ENCODE assay signal across 7 mouse cellular contexts in the genomic region with DNA sequence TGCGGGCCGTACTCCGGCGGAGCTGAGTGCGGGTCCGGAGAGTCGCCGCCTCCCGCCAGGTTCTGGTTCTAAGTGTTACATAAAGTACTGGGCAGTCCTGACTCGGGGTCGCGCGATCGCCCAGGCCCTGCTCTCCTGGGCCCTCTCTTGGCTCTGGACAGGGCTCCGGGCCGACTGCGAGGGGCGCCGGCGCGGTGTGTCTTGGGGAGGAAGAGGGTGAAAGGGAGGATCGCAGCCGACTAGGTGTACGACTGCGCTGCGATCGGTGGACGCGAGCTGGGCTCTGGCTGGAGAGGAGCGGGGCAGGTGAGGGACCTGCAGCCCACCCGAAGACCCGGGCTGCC. TPM values are rescaled to one million over a fixed set of nuclear protein-coding genes. Genes with fewer than 3 reads are reported as not detected.
DNase-seq lines count a peak whose midpoint lies in the region; ATAC-seq lines count a peak whose summit lies in the region.

No protein-coding gene starts in this region.

- H3K36me3 ChIP-seq in lung, embryonic 15.5 days = peaks cover 12% of the 10 kb centered on the region
- H3K36me3 ChIP-seq in embryonic facial prominence, embryonic 13.5 days = peaks cover 17% of the 10 kb centered on the region
- peaks cover 13% of the 10 kb centered on the region for H3K36me3 ChIP-seq in hindbrain, embryonic 12.5 days

- H3K4me1 ChIP-seq in lung, embryonic 15.5 days = peaks cover 26% of the 10 kb centered on the region
- H3K4me1 ChIP-seq in embryonic facial prominence, embryonic 13.5 days = peaks cover 20% of the 10 kb centered on the region
- peaks cover 23% of the 10 kb centered on the region for H3K4me1 ChIP-seq in hindbrain, embryonic 12.5 days

- ATAC-seq in lung, embryonic 15.5 days (ENCODE audit: borderline replicate concordance, extremely low read depth, low FRiP score, low TSS enrichment) = no peak
- no peak for ATAC-seq in embryonic facial prominence, embryonic 13.5 days (ENCODE audit: insufficient number of reproducible peaks, insufficient read depth, low FRiP score, low TSS enrichment, low read depth)
- ATAC-seq in hindbrain, embryonic 12.5 days (ENCODE audit: low FRiP score) = no peak

- no peak for DNase-seq in lung, postnatal 25 days (ENCODE audit: low spot score)
- peak; percentile 41 for DNase-seq in lung, postnatal 36 days
- no peak for DNase-seq in yolk sac, embryonic 10.5 days (ENCODE audit: low spot score)
- DNase-seq in embryo, embryonic 9.5 days (ENCODE audit: extremely low spot score) = no peak

- H3K4me3 ChIP-seq in lung, embryonic 15.5 days = peak overlapping the region; percentile 94
- peak overlapping the region; percentile 95 for H3K4me3 ChIP-seq in embryonic facial prominence, embryonic 13.5 days
- H3K4me3 ChIP-seq in hindbrain, embryonic 12.5 days = peak overlapping the region; percentile 94

- WGBS in lung, embryonic 15.5 days = 0% methylated on average over 32 of the region's 32 CpGs
- WGBS in embryonic facial prominence, embryonic 13.5 days = under 1% methylated on average over 31 of the region's 32 CpGs
- WGBS in hindbrain, embryonic 12.5 days = under 1% methylated on average over 32 of the region's 32 CpGs

- H3K9me3 ChIP-seq in lung, embryonic 15.5 days = no peaks in the 10 kb centered on the region
- no peaks in the 10 kb centered on the region for H3K9me3 ChIP-seq in embryonic facial prominence, embryonic 13.5 days
- no peaks in the 10 kb centered on the region for H3K9me3 ChIP-seq in hindbrain, embryonic 12.5 days (replicated peaks)

- peak overlapping the region; percentile 99 for H3K27ac ChIP-seq in lung, embryonic 15.5 days
- H3K27ac ChIP-seq in embryonic facial prominence, embryonic 13.5 days = peak overlapping the region; percentile 99
- peak overlapping the region; percentile 100 for H3K27ac ChIP-seq in hindbrain, embryonic 12.5 days

- H3K27me3 ChIP-seq in lung, embryonic 15.5 days = no peaks in the 10 kb centered on the region
- no peaks in the 10 kb centered on the region for H3K27me3 ChIP-seq in embryonic facial prominence, embryonic 13.5 days
- no peaks in the 10 kb centered on the region for H3K27me3 ChIP-seq in hindbrain, embryonic 12.5 days

- H3K4me2 ChIP-seq in lung, embryonic 15.5 days = peak overlapping the region; percentile 81
- H3K4me2 ChIP-seq in embryonic facial prominence, embryonic 13.5 days = peak overlapping the region; percentile 73
- peak overlapping the region; percentile 74 for H3K4me2 ChIP-seq in hindbrain, embryonic 12.5 days (replicated peaks)

- H3K9ac ChIP-seq in lung, embryonic 15.5 days = peak overlapping the region; percentile 97
- peak overlapping the region; percentile 95 for H3K9ac ChIP-seq in embryonic facial prominence, embryonic 13.5 days
- H3K9ac ChIP-seq in hindbrain, embryonic 12.5 days = peak overlapping the region; percentile 97

RNA-seq across cellular contexts. Expression of gene Ing1, which starts 2.0 kb away (rescaled TPM):
- 47.4 and 48.1 TPM in 2 replicates for polyA plus RNA-seq in lung, embryonic 15.5 days (2015; fragmentation: Nextera tagmentation; extraction: Ambion mirVana)
- polyA plus RNA-seq in embryonic facial prominence, embryonic 13.5 days (2015; fragmentation: Nextera tagmentation; extraction: Ambion mirVana) = 36.4 and 38.3 TPM in 2 replicates
- polyA plus RNA-seq in hindbrain, embryonic 12.5 days (2016; fragmentation: Nextera tagmentation; extraction: Ambion mirVana) = 53.4 and 57.5 TPM in 2 replicates

RNA-seq across cellular contexts. Expression of gene Cars2, which starts 6.8 kb away (rescaled TPM):
- polyA plus RNA-seq in lung, embryonic 15.5 days (2015; fragmentation: Nextera tagmentation; extraction: Ambion mirVana) = 23.5 and 24.3 TPM in 2 replicates
- polyA plus RNA-seq in embryonic facial prominence, embryonic 13.5 days (2015; fragmentation: Nextera tagmentation; extraction: Ambion mirVana) = 25.7 and 29.7 TPM in 2 replicates
- polyA plus RNA-seq in hindbrain, embryonic 12.5 days (2016; fragmentation: Nextera tagmentation; extraction: Ambion mirVana) = 17.9 and 20.6 TPM in 2 replicates
